Mouse (Mus musculus) midbrain, embryonic 15.5 days (tissue): ENCODE measurements around the gene Scgb1b15. TPM values are rescaled to one million over a fixed set of nuclear protein-coding genes. Genes with fewer than 3 reads are reported as not detected.
"Not testable (repeated sequence)": the region's sequence is repeated elsewhere in the genome, so short reads cannot be mapped to it uniquely, and the experiment has no call there.

ENCODE experiments used
- ATAC-seq: fragments of 200-750 bp; cut with Nextera tagmentation; replicated peaks from 2 replicates; pipeline ENCODE4 v1.8.0; 2017; ENCODE audit warnings: moderate TSS enrichment
- H3K27ac ChIP-seq: fragments of 300-500 bp; sonication (generic); 2 replicates; pipeline ENCODE4 v1.5.1; 2015; ENCODE audit warnings: mild to moderate bottlenecking, inconsistent platforms
- H3K27me3 ChIP-seq: fragments of 300-500 bp; sonication (generic); replicated peaks from 2 replicates; pipeline ENCODE4 v1.6.1; 2015; ENCODE audit warnings: inconsistent platforms
- H3K36me3 ChIP-seq: fragments of 300-500 bp; sonication (generic); replicated peaks from 2 replicates; pipeline ENCODE4 v1.6.1; 2015; ENCODE audit warnings: inconsistent platforms
- H3K4me1 ChIP-seq: fragments of 300-500 bp; sonication (generic); 2 replicates; pipeline ENCODE4 v1.6.1; 2015; ENCODE audit warnings: inconsistent platforms
- H3K4me2 ChIP-seq: fragments of 300-500 bp; sonication (generic); 2 replicates; pipeline ENCODE4 v1.6.1; 2015; ENCODE audit warnings: inconsistent platforms, mild to moderate bottlenecking, moderate library complexity
- H3K4me3 ChIP-seq: fragments of 300-500 bp; sonication (generic); 2 replicates; pipeline ENCODE4 v1.5.1; 2015; ENCODE audit warnings: mild to moderate bottlenecking, inconsistent platforms
- H3K9ac ChIP-seq: fragments of 300-500 bp; sonication (generic); 2 replicates; pipeline ENCODE4 v1.6.1; 2015; ENCODE audit warnings: mild to moderate bottlenecking, inconsistent platforms
- H3K9me3 ChIP-seq: fragments of 300-500 bp; sonication (generic); 2 replicates; pipeline ENCODE4 v1.6.1; 2016; ENCODE audit warnings: inconsistent platforms
- polyA plus RNA-seq: library from polyadenylated mRNA; unstranded; fragments of >200 nt; fragmentation: Nextera tagmentation; extraction: Ambion mirVana; gene quantifications from 2 replicates; pipeline ENCODE4 v1.2.1, GENCODE M21; 2015

Scgb1b15 gene
- polyA plus RNA-seq = not detected in 2 replicates

DNA sequence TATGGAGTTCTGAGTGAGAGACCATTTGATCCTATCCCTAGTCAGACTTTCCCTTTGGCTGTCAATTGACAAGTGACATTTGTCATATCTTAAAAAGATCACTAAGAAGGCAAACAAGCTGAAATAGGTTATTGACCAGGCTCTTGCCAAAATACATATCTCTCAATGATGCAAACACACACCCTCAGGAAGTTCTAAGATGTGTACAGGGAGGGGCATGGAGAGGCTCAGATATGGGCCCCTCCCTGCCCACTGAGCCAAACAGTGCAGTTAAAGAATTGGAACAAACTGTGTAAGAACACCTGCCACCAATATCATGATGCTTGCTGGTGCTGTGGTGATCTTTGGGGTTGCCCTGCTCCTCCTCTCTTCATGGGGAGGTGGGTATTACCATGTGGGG, at the start of gene Scgb1b15:
Gene Scgb1b15, plus strand, starts transcription at position 301 of the 400 bp plus-strand sequence.
- not testable (repeated sequence) for H3K36me3 ChIP-seq, H3K4me2 ChIP-seq, ATAC-seq, H3K9me3 ChIP-seq, H3K4me1 ChIP-seq, H3K27ac ChIP-seq, H3K4me3 ChIP-seq, H3K27me3 ChIP-seq, H3K9ac ChIP-seq

DNA sequence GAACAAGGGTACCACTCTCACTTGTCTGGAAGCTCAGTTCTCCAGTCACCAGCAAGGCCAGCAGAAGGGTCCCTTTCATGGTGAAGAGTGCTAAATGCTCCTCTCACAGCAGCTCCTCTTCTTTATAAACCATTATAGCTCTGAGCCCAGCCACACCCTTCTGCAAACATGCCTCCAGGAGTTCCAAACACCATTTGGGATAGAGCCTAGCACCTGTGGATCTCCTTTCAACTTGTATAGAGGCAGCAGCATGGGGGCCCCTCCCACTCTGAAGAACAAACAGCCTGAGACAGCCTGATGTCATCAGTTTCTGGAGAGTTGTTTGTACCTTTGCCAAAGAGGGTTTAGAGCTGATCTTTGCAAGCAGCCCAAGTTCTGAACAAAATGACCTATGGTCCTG, 6.8 kb upstream of the Scgb1b15 start, which contains the start of gene Scgb2b15:
Gene Scgb2b15, minus strand, starts transcription at position 101 of the 400 bp plus-strand sequence.
- not testable (repeated sequence) for H3K4me3 ChIP-seq, H3K4me2 ChIP-seq, H3K4me1 ChIP-seq, H3K36me3 ChIP-seq, H3K9ac ChIP-seq, H3K9me3 ChIP-seq, H3K27ac ChIP-seq, ATAC-seq, H3K27me3 ChIP-seq

Other genes with a start within 250 kb of the Scgb1b15 start
- gene Scgb2b15, start 6.9 kb upstream of the Scgb1b15 start, polyA plus RNA-seq = not detected in 2 replicates
- not detected in 2 replicates for gene Scgb2b17, start 220.0 kb downstream of the Scgb1b15 start, polyA plus RNA-seq
- gene Scgb1b17, start 226.9 kb downstream of the Scgb1b15 start, polyA plus RNA-seq = not detected in 2 replicates